Mouse (Mus musculus): ENCODE results near the gene Bbx.

- TF ChIP-seq CTCF (IDR thresholded peaks at IDR 0.05; ENCODE audit: extremely low read depth, insufficient read depth, low read length): no peak
- TF ChIP-seq POLR2A (IDR thresholded peaks at IDR 0.05; ENCODE audit: extremely low read depth, insufficient read depth, low read length): no peak
Measured at GRCm38 (mm10) chr16:50449086-50449485, 16.9 kb upstream of the Bbx start.
